Mouse (Mus musculus) kidney, postnatal 0 days (tissue): Measurements from ENCODE around the gene Lyve1. TPM values are rescaled to one million over a fixed set of nuclear protein-coding genes. Genes with fewer than 3 reads are reported as not detected.
A peak's percentile ranks its signal among the peaks of the same experiment; 100 is the strongest.

Source experiments
- ATAC-seq: fragments of 200-750 bp; cut with Nextera tagmentation; replicated peaks from 2 replicates; pipeline ENCODE4 v1.8.0; 2017; ENCODE audit warnings: low read depth, moderate number of reproducible peaks, moderate TSS enrichment, moderate library complexity; ENCODE audit not compliant: low FRiP score
- DNase-seq: peaks from one replicate; pipeline ENCODE4 v3.0.0-alpha.2; 2016; ENCODE audit warnings: low spot score
- H3K27ac ChIP-seq: fragments of 300-500 bp; sonication (generic); 2 replicates; pipeline ENCODE4 v1.5.1; 2014; ENCODE audit warnings: mild to moderate bottlenecking
- H3K27me3 ChIP-seq: fragments of 300-500 bp; sonication (generic); 2 replicates; pipeline ENCODE4 v1.6.1; 2014; ENCODE audit warnings: low read length, mixed read lengths; ENCODE audit not compliant: insufficient read depth
- H3K36me3 ChIP-seq: fragments of 300-500 bp; sonication (generic); 2 replicates; pipeline ENCODE4 v1.6.1; 2014; ENCODE audit warnings: low read length, mixed read lengths; ENCODE audit not compliant: insufficient read depth
- H3K4me1 ChIP-seq: fragments of 300-500 bp; sonication (generic); replicated peaks from 2 replicates; pipeline ENCODE4 v1.6.1; 2014; ENCODE audit warnings: antibody characterized with exemption, low read length, mixed read lengths; ENCODE audit not compliant: insufficient read depth
- H3K4me2 ChIP-seq: fragments of 300-500 bp; sonication (generic); 2 replicates; pipeline ENCODE4 v1.6.1; 2014; ENCODE audit warnings: mild to moderate bottlenecking, low read length, moderate library complexity, mixed read lengths
- H3K4me3 ChIP-seq: fragments of 300-500 bp; sonication (generic); replicated peaks from 2 replicates; pipeline ENCODE4 v1.5.1; 2014; ENCODE audit warnings: low read depth, low read length
- H3K9ac ChIP-seq: fragments of 300-500 bp; sonication (generic); 2 replicates; pipeline ENCODE4 v1.6.1; 2014; ENCODE audit warnings: low read depth, low read length
- H3K9me3 ChIP-seq: fragments of 300-500 bp; sonication (generic); replicated peaks from 2 replicates; pipeline ENCODE4 v1.6.1; 2016; ENCODE audit warnings: low read length, inconsistent platforms, mixed read lengths
- CTCF ChIP-seq: IDR thresholded peaks from 2 replicates; pipeline ENCODE4 v1.5.1; 2016; ENCODE audit warnings: antibody characterized with exemption, low read depth, mild to moderate bottlenecking, moderate library complexity
- WGBS: fragments of 180-500 bp; shearing (Covaris S2); extraction: QIAGEN DNeasy Blood & Tissue Kit; methylation state at CpG from one replicate; pipeline ENCODE4 v1.1.7; 2014; 5-methylcytosine and 5-hydroxymethylcytosine counted together
- polyA plus RNA-seq: library from polyadenylated mRNA; unstranded; fragments of >200 nt; fragmentation: Nextera tagmentation; extraction: Ambion mirVana; gene quantifications from 2 replicates; pipeline ENCODE4 v1.2.1, GENCODE M21; 2015

Gene Lyve1
- polyA plus RNA-seq, 1 experiment from 2014 or later = 4.3 TPM

- Histone ChIP-seq H3K27ac (no peak overlapping the region), H3K4me3 (no peak overlapping the region), H3K36me3 (0 out of 2 replicates have a peak, but pooled peaks cover 6% of the 10 kb centered on the region), H3K27me3 (no peaks in the 10 kb centered on the region), H3K9ac (no peak overlapping the region), H3K4me2 (no peak overlapping the region), H3K4me1 (0 out of 2 replicates have a peak, but pooled peaks cover 3% of the 10 kb centered on the region), H3K9me3 (no peaks in the 10 kb centered on the region)
- no peak for TF ChIP-seq CTCF
- WGBS = 65% methylated on average over 6 of the region's 6 CpGs
- no peak for DNase-seq
- ATAC-seq = no peak
Observed at GRCm38 (mm10) chr7:110818206-110818605, 44.8 kb downstream of the Lyve1 start.

- H3K27ac ChIP-seq = no peak overlapping the region
- WGBS = 75% methylated on average over 5 of the region's 5 CpGs
- no peak overlapping the region for H3K4me3 ChIP-seq
- no peaks in the 10 kb centered on the region for H3K9me3 ChIP-seq
- peak; percentile 92 for TF ChIP-seq CTCF
- ATAC-seq = peak; percentile 43; the same call in 1 of the 2 replicates
- H3K9ac ChIP-seq = no peak overlapping the region
- no peak overlapping the region for H3K4me2 ChIP-seq
- 0 out of 2 replicates have a peak, but pooled peaks cover 12% of the 10 kb centered on the region for H3K36me3 ChIP-seq
- no peaks in the 10 kb centered on the region for H3K27me3 ChIP-seq
- no peaks in the 10 kb centered on the region for H3K4me1 ChIP-seq
- peak; percentile 87 for DNase-seq
Observed at GRCm38 (mm10) chr7:110816037-110816436, 47.0 kb downstream of the Lyve1 start.

GRCm38 (mm10) chr7:110813983-110814382 is 49.1 kb downstream of the Lyve1 start:
- Histone ChIP-seq H3K36me3 (0 out of 2 replicates have a peak, but pooled peaks cover 16% of the 10 kb centered on the region), H3K4me2 (no peak overlapping the region), H3K9ac (no peak overlapping the region), H3K4me3 (no peak overlapping the region), H3K9me3 (no peaks in the 10 kb centered on the region), H3K4me1 (no peaks in the 10 kb centered on the region), H3K27me3 (no peaks in the 10 kb centered on the region), H3K27ac (no peak overlapping the region)
- DNase-seq = no peak
- no peak for TF ChIP-seq CTCF
- ATAC-seq = no peak
- 91% methylated on average over 1 of the region's 1 CpGs for WGBS

- TF ChIP-seq CTCF = no peak
- no peak overlapping the region for H3K9ac ChIP-seq
- WGBS = 79% methylated on average over 5 of the region's 5 CpGs
- H3K9me3 ChIP-seq = no peaks in the 10 kb centered on the region
- no peaks in the 10 kb centered on the region for H3K27me3 ChIP-seq
- no peaks in the 10 kb centered on the region for H3K4me1 ChIP-seq
- DNase-seq = no peak
- no peak overlapping the region for H3K4me2 ChIP-seq
- no peak overlapping the region for H3K27ac ChIP-seq
- no peak for ATAC-seq
- 0 out of 2 replicates have a peak, but pooled peaks cover 19% of the 10 kb centered on the region for H3K36me3 ChIP-seq
- no peak overlapping the region for H3K4me3 ChIP-seq
Observed at GRCm38 (mm10) chr7:110811529-110811928, 51.5 kb downstream of the Lyve1 start.

- H3K4me1 ChIP-seq = no peaks in the 10 kb centered on the region
- no peak overlapping the region for H3K4me2 ChIP-seq
- H3K27ac ChIP-seq = no peak overlapping the region
- WGBS = 90% methylated on average over 8 of the region's 8 CpGs
- H3K9ac ChIP-seq = no peak overlapping the region
- ATAC-seq (no peak), DNase-seq (no peak)
- H3K27me3 ChIP-seq = no peaks in the 10 kb centered on the region
- no peak for TF ChIP-seq CTCF
- H3K4me3 ChIP-seq = no peak overlapping the region
- no peaks in the 10 kb centered on the region for H3K9me3 ChIP-seq
- 0 out of 2 replicates have a peak, but pooled peaks cover 19% of the 10 kb centered on the region for H3K36me3 ChIP-seq
Observed at GRCm38 (mm10) chr7:110810995-110811394, 52.0 kb downstream of the Lyve1 start.

- H3K9me3 ChIP-seq = no peaks in the 10 kb centered on the region
Observed at GRCm38 (mm10) chr7:110809585-110810557, 53.2 kb downstream of the Lyve1 start.

More at GRCm38 (mm10) chr7:110809585-110810557, 53.2 kb downstream of the Lyve1 start:
- WGBS = 83% methylated on average over 18 of the region's 18 CpGs
- H3K4me2 ChIP-seq = no peak overlapping the region
- DNase-seq (no peak), ATAC-seq (no peak)
- no peaks in the 10 kb centered on the region for H3K27me3 ChIP-seq
- H3K36me3 ChIP-seq = 0 out of 2 replicates have a peak, but pooled peaks cover 15% of the 10 kb centered on the region
- no peak overlapping the region for H3K27ac ChIP-seq
- H3K4me1 ChIP-seq = no peaks in the 10 kb centered on the region
- H3K9ac ChIP-seq = no peak overlapping the region
- no peak for TF ChIP-seq CTCF
- no peak overlapping the region for H3K4me3 ChIP-seq
